Comparison of ENCODE assay signal across 10 mouse cellular contexts in genomic region chr2:27328613-27329041, GRCm38 (mm10).
DNase-seq lines count a peak whose midpoint lies in the region; ATAC-seq and TF ChIP-seq lines count a peak whose summit lies in the region.
"Had no signal": no experiment of that assay in that cellular context is flagged by ENCODE, and none has a peak within 500 bp of the region (broad histone marks: within the 10 kb centered on the region; RNA-seq: fewer than 3 reads in every experiment).

No protein-coding gene starts in this region.

- H3K4me2 ChIP-seq in midbrain, postnatal 0 days (ENCODE audit: low read depth, low read length, poor library complexity, severe bottlenecking): no peak overlapping the region
- H3K4me2 ChIP-seq in midbrain, embryonic 14.5 days (ENCODE audit: low read length): no peak overlapping the region

- peak; percentile 70 to 88 for DNase-seq in adrenal gland, adult (ENCODE audit: inconsistent age in 2 of 2, low spot score in 1 of 2)
- no peak for DNase-seq in adrenal gland, postnatal 4 days (ENCODE audit: low spot score in 2 of 2)
- no peak for DNase-seq in midbrain, embryonic 10.5 days (ENCODE audit: low spot score)
- DNase-seq in midbrain, postnatal 0 days (ENCODE audit: low spot score): no peak
- DNase-seq in kidney, postnatal 25 days: peak; percentile 68 to 82
- DNase-seq in spleen, adult 18-20 months: no peak
- DNase-seq in midbrain, embryonic 14.5 days: no peak
- DNase-seq: cerebellum, adult 9-10 months; thymus, postnatal 25 days had no signal

- peaks cover 83% of the 10 kb centered on the region for H3K4me1 ChIP-seq in midbrain, embryonic 10.5 days
- H3K4me1 ChIP-seq in midbrain, postnatal 0 days (ENCODE audit: insufficient read depth, low read length): peaks cover 4% of the 10 kb centered on the region; the same call in 1 of the 2 replicates
- H3K4me1 ChIP-seq in midbrain, embryonic 14.5 days (ENCODE audit: control insufficient read depth, insufficient read depth, low read length): peaks cover 18% of the 10 kb centered on the region; the same call in 1 of the 2 replicates

- H3K79me2 ChIP-seq in macrophage (ENCODE audit: inconsistent target): peaks cover 4% of the 10 kb centered on the region; the same call in 1 of the 2 replicates

- peak overlapping the region; percentile 57 for H3K27ac ChIP-seq in midbrain, embryonic 10.5 days (replicated peaks)
- no peak overlapping the region for H3K27ac ChIP-seq in midbrain, postnatal 0 days (ENCODE audit: low read depth, low read length)
- 0 out of 2 replicates have a peak overlapping the region, but pooled peaks have one; percentile 1 for H3K27ac ChIP-seq in macrophage
- H3K27ac ChIP-seq in midbrain, embryonic 14.5 days (replicated peaks; ENCODE audit: low read depth, low read length): no peak overlapping the region

- H3K9ac ChIP-seq in midbrain, postnatal 0 days (replicated peaks; ENCODE audit: low read length, poor library complexity, severe bottlenecking): no peak overlapping the region
- H3K9ac ChIP-seq in midbrain, embryonic 14.5 days (replicated peaks; ENCODE audit: low read length): no peak overlapping the region

- H3K27me3 ChIP-seq in midbrain, embryonic 10.5 days (ENCODE audit: low read depth, poor library complexity, severe bottlenecking): no peaks in the 10 kb centered on the region
- H3K27me3 ChIP-seq in midbrain, postnatal 0 days (ENCODE audit: insufficient read depth, low read length): no peaks in the 10 kb centered on the region
- H3K27me3 ChIP-seq in midbrain, embryonic 14.5 days (ENCODE audit: control insufficient read depth, insufficient read depth, low read length): no peaks in the 10 kb centered on the region

- no peaks in the 10 kb centered on the region for H3K9me3 ChIP-seq in midbrain, embryonic 10.5 days (replicated peaks)
- no peaks in the 10 kb centered on the region for H3K9me3 ChIP-seq in midbrain, postnatal 0 days (ENCODE audit: low read length)
- H3K9me3 ChIP-seq in midbrain, embryonic 14.5 days (ENCODE audit: control insufficient read depth, low read length): no peaks in the 10 kb centered on the region

- 0 out of 2 replicates have a peak, but pooled peaks cover 5% of the 10 kb centered on the region for H3K36me3 ChIP-seq in midbrain, embryonic 10.5 days
- H3K36me3 ChIP-seq in midbrain, postnatal 0 days (ENCODE audit: insufficient read depth, low read length): no peaks in the 10 kb centered on the region
- no peaks in the 10 kb centered on the region for H3K36me3 ChIP-seq in macrophage (ENCODE audit: inconsistent target)
- no peaks in the 10 kb centered on the region for H3K36me3 ChIP-seq in midbrain, embryonic 14.5 days (ENCODE audit: control insufficient read depth, insufficient read depth, low read length)

- no peak for ATAC-seq in midbrain, postnatal 0 days (ENCODE audit: low FRiP score)
- ATAC-seq in midbrain, embryonic 14.5 days (ENCODE audit: low FRiP score, low TSS enrichment): no peak

- no peak for TF ChIP-seq CTCF in midbrain, postnatal 0 days (IDR thresholded peaks at IDR 0.05)

- H3K4me3 ChIP-seq in midbrain, embryonic 10.5 days: no peak overlapping the region
- H3K4me3 ChIP-seq in midbrain, postnatal 0 days (ENCODE audit: low read depth, low read length): no peak overlapping the region
- no peak overlapping the region for H3K4me3 ChIP-seq in macrophage (ENCODE audit: inconsistent target)
- no peak overlapping the region for H3K4me3 ChIP-seq in midbrain, embryonic 14.5 days (replicated peaks; ENCODE audit: low read depth, low read length)

Comparison
In these comparisons a context has a peak if more than half of its experiments do, and no peak if none do; other contexts are left out.
1. DNase-seq: peak in adrenal gland, adult (2 of 2) and kidney, postnatal 25 days (2 of 2); none in adrenal gland, postnatal 4 days (0 of 2), midbrain, embryonic 10.5 days (single experiment), midbrain, postnatal 0 days (single experiment), spleen, adult 18-20 months (0 of 2) and midbrain, embryonic 14.5 days (single experiment).
2. H3K27ac ChIP-seq: peak in midbrain, embryonic 10.5 days (single experiment) and macrophage (single experiment); none in midbrain, postnatal 0 days (single experiment) and midbrain, embryonic 14.5 days (single experiment).